Mouse (Mus musculus): Measurements from ENCODE around the gene Wwox. TPM values are rescaled to one million over a fixed set of nuclear protein-coding genes. Genes with fewer than 3 reads are reported as not detected.

Gene Wwox
- polyA plus RNA-seq, 1 experiment from 2014 or later, result 11.6 TPM

DNA sequence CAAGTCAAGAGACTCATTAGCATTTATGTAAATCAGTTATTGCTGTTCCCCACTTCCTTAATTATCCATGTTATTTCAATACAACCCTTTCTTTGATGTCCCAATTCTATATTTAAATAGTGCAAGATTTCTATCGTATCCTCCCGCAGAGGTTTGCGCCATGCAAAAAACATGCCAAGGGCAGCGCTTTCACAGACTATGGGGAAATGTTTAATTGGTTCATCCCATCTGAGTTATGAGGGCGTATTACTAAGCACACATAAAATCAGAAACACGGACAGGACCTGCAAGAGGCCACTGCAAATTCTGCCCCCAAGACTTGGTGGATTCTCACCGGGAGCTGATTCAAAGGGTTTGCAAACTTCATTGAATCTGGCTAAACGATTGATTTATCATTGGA is 468.6 kb downstream of the Wwox start:
- ATAC-seq, result no peak
- H3K4me1 ChIP-seq (ENCODE audit: insufficient read depth, low read depth, low read length), result no peaks in the 10 kb centered on the region
- H3K4me2 ChIP-seq (replicated peaks; ENCODE audit: low read depth, low read length), result no peak overlapping the region
- no peak overlapping the region for H3K9ac ChIP-seq (replicated peaks; ENCODE audit: low read depth)
- TF ChIP-seq CTCF (IDR thresholded peaks at IDR 0.05) (no peak), EP300 (IDR thresholded peaks at IDR 0.05) (no peak)
- 88% methylated on average over 8 of the region's 8 CpGs for WGBS
- no peak overlapping the region for H3K4me3 ChIP-seq (ENCODE audit: low read depth, low read length)
- H3K27ac ChIP-seq (ENCODE audit: low read length), result no peak overlapping the region
- H3K36me3 ChIP-seq (ENCODE audit: insufficient read depth, low read length), result no peaks in the 10 kb centered on the region
- no peaks in the 10 kb centered on the region for H3K9me3 ChIP-seq (ENCODE audit: low read length)
- DNase-seq (ENCODE audit: low spot score), result no peak
- no peaks in the 10 kb centered on the region for H3K27me3 ChIP-seq (replicated peaks; ENCODE audit: insufficient read depth, low read length)

DNA sequence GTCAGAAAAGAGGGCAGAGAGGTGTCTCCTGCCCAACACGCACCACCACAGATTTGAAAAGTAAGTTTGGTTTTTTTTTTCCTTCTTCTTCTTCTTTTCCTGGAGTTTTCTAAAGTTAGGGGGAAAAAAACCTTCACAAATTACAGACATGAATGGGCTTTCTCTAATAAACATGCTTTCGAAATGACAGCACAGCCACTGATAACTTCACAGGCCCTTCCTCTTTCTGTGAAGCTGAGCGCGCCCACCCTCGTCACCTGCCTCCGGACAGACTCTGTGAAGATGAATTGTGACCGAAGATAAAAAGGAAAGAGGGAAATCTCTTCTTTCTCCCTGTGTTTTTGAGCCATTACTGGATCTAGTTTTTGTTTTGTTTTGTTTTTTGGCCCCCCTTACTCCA is 469.1 kb downstream of the Wwox start:
- Histone ChIP-seq H3K4me1 (ENCODE audit: insufficient read depth, low read depth, low read length) (no peaks in the 10 kb centered on the region), H3K4me3 (ENCODE audit: low read depth, low read length) (no peak overlapping the region), H3K36me3 (ENCODE audit: insufficient read depth, low read length) (no peaks in the 10 kb centered on the region), H3K4me2 (replicated peaks; ENCODE audit: low read depth, low read length) (no peak overlapping the region), H3K9me3 (ENCODE audit: low read length) (no peaks in the 10 kb centered on the region), H3K27ac (ENCODE audit: low read length) (no peak overlapping the region), H3K9ac (replicated peaks; ENCODE audit: low read depth) (no peak overlapping the region), H3K27me3 (replicated peaks; ENCODE audit: insufficient read depth, low read length) (no peaks in the 10 kb centered on the region)
- WGBS, result 84% methylated on average over 7 of the region's 7 CpGs
- TF ChIP-seq EP300 (IDR thresholded peaks at IDR 0.05) (no peak), CTCF (IDR thresholded peaks at IDR 0.05) (no peak)
- ATAC-seq (no peak), DNase-seq (ENCODE audit: low spot score) (no peak)

DNA sequence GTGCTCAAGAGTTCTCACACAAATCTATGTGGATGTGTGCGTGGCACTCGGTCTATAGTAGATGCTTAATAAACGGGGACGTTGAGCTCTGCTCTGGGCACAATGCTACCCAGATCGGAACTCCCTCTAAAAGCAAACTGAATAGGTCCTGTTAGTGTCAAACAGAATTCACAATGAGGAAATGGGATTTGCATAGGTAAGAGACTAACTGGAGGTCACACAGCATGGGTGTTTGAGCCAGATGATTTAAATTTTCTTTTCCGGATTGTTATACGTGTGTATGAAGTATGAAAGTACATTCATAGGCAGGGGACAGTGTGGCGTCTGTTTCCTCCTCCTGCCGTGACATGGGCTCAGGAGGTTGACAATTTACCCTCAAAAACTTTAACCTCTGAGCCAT is 469.7 kb downstream of the Wwox start:
- Histone ChIP-seq H3K4me2 (replicated peaks; ENCODE audit: low read depth, low read length) (no peak overlapping the region), H3K4me1 (ENCODE audit: insufficient read depth, low read depth, low read length) (no peaks in the 10 kb centered on the region), H3K27me3 (replicated peaks; ENCODE audit: insufficient read depth, low read length) (no peaks in the 10 kb centered on the region), H3K9ac (replicated peaks; ENCODE audit: low read depth) (no peak overlapping the region), H3K27ac (ENCODE audit: low read length) (no peak overlapping the region), H3K36me3 (ENCODE audit: insufficient read depth, low read length) (no peaks in the 10 kb centered on the region), H3K9me3 (ENCODE audit: low read length) (no peaks in the 10 kb centered on the region), H3K4me3 (ENCODE audit: low read depth, low read length) (no peak overlapping the region)
- WGBS, result 84% methylated on average over 9 of the region's 9 CpGs
- ATAC-seq, result no peak
- no peak for TF ChIP-seq EP300 (IDR thresholded peaks at IDR 0.05)
- TF ChIP-seq CTCF (IDR thresholded peaks at IDR 0.05), result no peak
- no peak for DNase-seq (ENCODE audit: low spot score)

DNA sequence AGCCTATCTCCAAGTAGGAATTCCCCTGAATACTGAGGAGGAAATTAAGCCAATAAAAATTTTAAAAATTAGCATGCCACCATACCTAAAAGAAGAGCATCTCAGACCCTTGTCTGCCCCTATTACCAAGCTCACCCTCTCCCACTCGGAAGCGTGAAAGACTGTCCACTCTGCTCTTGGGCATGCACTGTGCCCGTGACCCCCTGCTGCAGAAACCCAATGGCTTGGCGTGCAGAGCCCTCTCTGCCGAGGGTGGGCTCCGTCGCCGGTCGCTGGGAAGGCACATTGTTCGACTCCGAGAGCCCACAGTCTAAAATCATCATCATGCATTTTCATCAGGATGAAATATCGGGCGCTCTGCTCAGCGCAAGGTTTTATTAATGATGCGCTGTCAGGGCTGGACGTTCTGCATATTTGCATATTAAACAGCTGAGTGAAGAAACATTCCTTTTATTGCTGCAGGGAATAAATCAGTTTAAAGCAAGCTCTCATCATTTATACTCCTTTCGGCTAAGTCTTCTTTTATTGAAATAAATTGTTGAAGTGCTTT is 471.7 kb downstream of the Wwox start:
- Histone ChIP-seq H3K9ac (replicated peaks; ENCODE audit: low read depth) (no peak overlapping the region), H3K27ac (ENCODE audit: low read length) (no peak overlapping the region), H3K27me3 (replicated peaks; ENCODE audit: insufficient read depth, low read length) (no peaks in the 10 kb centered on the region), H3K4me1 (ENCODE audit: insufficient read depth, low read depth, low read length) (no peaks in the 10 kb centered on the region), H3K4me3 (ENCODE audit: low read depth, low read length) (no peak overlapping the region), H3K9me3 (ENCODE audit: low read length) (no peaks in the 10 kb centered on the region), H3K4me2 (replicated peaks; ENCODE audit: low read depth, low read length) (no peak overlapping the region), H3K36me3 (ENCODE audit: insufficient read depth, low read length) (no peaks in the 10 kb centered on the region)
- DNase-seq (ENCODE audit: low spot score) (no peak), ATAC-seq (no peak)
- TF ChIP-seq EP300 (IDR thresholded peaks at IDR 0.05) (no peak), CTCF (IDR thresholded peaks at IDR 0.05) (no peak)
- 86% methylated on average over 17 of the region's 17 CpGs for WGBS

DNA sequence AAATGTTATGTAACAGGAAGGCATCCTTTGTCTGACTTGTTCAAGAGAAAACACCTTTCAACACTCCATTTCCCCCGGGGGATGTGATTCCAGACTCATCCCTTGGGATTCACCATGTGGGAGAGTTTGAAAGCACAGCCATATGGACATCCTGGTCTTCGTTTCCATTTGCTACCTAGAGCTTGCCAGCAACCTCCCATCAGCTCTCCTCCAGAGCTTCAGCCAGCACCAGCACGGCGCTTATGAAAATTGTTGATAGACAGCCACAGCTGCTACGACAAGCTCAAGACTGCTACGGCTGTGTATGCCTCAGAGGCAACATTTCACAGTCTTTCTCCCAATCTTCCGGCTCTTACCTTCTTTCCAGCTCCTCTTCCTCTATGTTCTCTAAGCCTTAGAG is 484.2 kb downstream of the Wwox start:
- H3K9me3 ChIP-seq (ENCODE audit: low read length), result no peaks in the 10 kb centered on the region
- no peaks in the 10 kb centered on the region for H3K27me3 ChIP-seq (replicated peaks; ENCODE audit: insufficient read depth, low read length)
- no peak for TF ChIP-seq CTCF (IDR thresholded peaks at IDR 0.05)
- TF ChIP-seq EP300 (IDR thresholded peaks at IDR 0.05), result no peak
- ATAC-seq (no peak), DNase-seq (ENCODE audit: low spot score) (no peak)
- 79% methylated on average over 7 of the region's 7 CpGs for WGBS
- no peaks in the 10 kb centered on the region for H3K4me1 ChIP-seq (ENCODE audit: insufficient read depth, low read depth, low read length)
- no peak overlapping the region for H3K4me2 ChIP-seq (replicated peaks; ENCODE audit: low read depth, low read length)
- H3K36me3 ChIP-seq (ENCODE audit: insufficient read depth, low read length), result no peaks in the 10 kb centered on the region
- no peak overlapping the region for H3K9ac ChIP-seq (replicated peaks; ENCODE audit: low read depth)
- no peak overlapping the region for H3K27ac ChIP-seq (ENCODE audit: low read length)
- H3K4me3 ChIP-seq (ENCODE audit: low read depth, low read length), result no peak overlapping the region

DNA sequence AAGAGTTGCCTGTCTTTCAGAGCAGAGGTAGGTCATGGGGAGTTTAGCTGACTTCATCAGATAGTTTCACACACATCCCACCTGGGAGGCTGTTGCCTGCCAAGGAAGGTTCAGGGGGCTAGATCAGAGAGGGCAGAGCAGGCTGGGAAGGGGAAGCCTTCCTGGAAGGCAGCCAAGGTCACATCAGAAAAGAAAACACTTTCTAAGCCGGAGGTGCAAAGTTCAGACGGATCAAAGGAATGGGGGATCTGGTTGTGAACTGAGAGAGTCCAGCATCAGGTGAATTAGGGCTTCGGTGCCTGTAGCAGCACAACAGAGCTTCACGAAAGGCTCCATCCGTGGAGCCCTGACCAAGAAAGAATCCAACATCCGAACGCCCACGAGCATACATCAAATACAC is 488.0 kb downstream of the Wwox start:
- ATAC-seq, result no peak
- Histone ChIP-seq H3K4me2 (replicated peaks; ENCODE audit: low read depth, low read length) (no peak overlapping the region), H3K4me1 (ENCODE audit: insufficient read depth, low read depth, low read length) (no peaks in the 10 kb centered on the region), H3K9me3 (ENCODE audit: low read length) (no peaks in the 10 kb centered on the region), H3K27me3 (replicated peaks; ENCODE audit: insufficient read depth, low read length) (no peaks in the 10 kb centered on the region), H3K36me3 (ENCODE audit: insufficient read depth, low read length) (no peaks in the 10 kb centered on the region), H3K4me3 (ENCODE audit: low read depth, low read length) (no peak overlapping the region), H3K9ac (replicated peaks; ENCODE audit: low read depth) (no peak overlapping the region), H3K27ac (ENCODE audit: low read length) (no peak overlapping the region)
- DNase-seq (ENCODE audit: low spot score), result no peak
- 32% methylated on average over 8 of the region's 8 CpGs for WGBS
- TF ChIP-seq CTCF (IDR thresholded peaks at IDR 0.05) (no peak), EP300 (IDR thresholded peaks at IDR 0.05) (no peak)

DNA sequence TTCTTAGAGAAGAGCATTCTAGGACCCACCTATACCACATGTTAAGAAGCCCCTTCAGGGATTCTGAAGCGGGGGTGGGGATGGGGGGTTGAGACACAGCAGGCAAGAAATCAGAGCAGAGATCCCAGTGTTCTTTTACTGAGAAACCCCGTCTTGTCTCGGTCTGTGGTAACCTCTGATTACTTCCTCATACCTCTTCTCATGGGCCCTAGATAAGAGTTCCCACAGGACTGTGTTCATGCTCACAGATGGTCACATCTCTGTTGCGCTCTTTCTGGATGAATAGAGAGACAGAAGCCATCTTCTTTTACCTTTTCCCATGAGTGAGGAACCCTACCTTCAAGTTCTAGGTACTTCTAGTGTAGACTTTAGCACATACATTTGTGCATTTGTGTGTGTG is 488.5 kb downstream of the Wwox start:
- H3K9me3 ChIP-seq (ENCODE audit: low read length), result no peaks in the 10 kb centered on the region
- TF ChIP-seq EP300 (IDR thresholded peaks at IDR 0.05), result no peak
- no peak for TF ChIP-seq CTCF (IDR thresholded peaks at IDR 0.05)
- ATAC-seq (no peak), DNase-seq (ENCODE audit: low spot score) (no peak)
- H3K36me3 ChIP-seq (ENCODE audit: insufficient read depth, low read length), result no peaks in the 10 kb centered on the region
- no peak overlapping the region for H3K27ac ChIP-seq (ENCODE audit: low read length)
- 64% methylated on average over 4 of the region's 4 CpGs for WGBS
- H3K27me3 ChIP-seq (replicated peaks; ENCODE audit: insufficient read depth, low read length), result no peaks in the 10 kb centered on the region
- H3K4me3 ChIP-seq (ENCODE audit: low read depth, low read length), result no peak overlapping the region
- H3K9ac ChIP-seq (replicated peaks; ENCODE audit: low read depth), result no peak overlapping the region
- no peak overlapping the region for H3K4me2 ChIP-seq (replicated peaks; ENCODE audit: low read depth, low read length)
- no peaks in the 10 kb centered on the region for H3K4me1 ChIP-seq (ENCODE audit: insufficient read depth, low read depth, low read length)

All from lung, postnatal 0 days (tissue).